Mouse (Mus musculus) liver, embryonic 16.5 days (tissue): ENCODE measurements around the gene Exoc6. TPM values are rescaled to one million over a fixed set of nuclear protein-coding genes. Genes with fewer than 3 reads are reported as not detected.
"Not testable (repeated sequence)": the region's sequence is repeated elsewhere in the genome, so short reads cannot be mapped to it uniquely, and the experiment has no call there.

Experiments used
- ATAC-seq: fragments of 200-750 bp; cut with Nextera tagmentation; 2 replicates; pipeline ENCODE4 v1.8.0; 2017; ENCODE audit warnings: low read depth, mild to moderate bottlenecking, moderate number of reproducible peaks, moderate library complexity
- H3K27ac ChIP-seq: fragments of 300-500 bp; sonication (generic); 2 replicates; pipeline ENCODE4 v1.5.1; 2014; ENCODE audit warnings: mild to moderate bottlenecking, low read length
- H3K27me3 ChIP-seq: fragments of 300-500 bp; sonication (generic); 2 replicates; pipeline ENCODE4 v1.6.1; 2014; ENCODE audit warnings: low read depth, low read length, mixed read lengths; ENCODE audit not compliant: control insufficient read depth, insufficient read depth
- H3K36me3 ChIP-seq: fragments of 300-500 bp; sonication (generic); 2 replicates; pipeline ENCODE4 v1.6.1; 2014; ENCODE audit warnings: mild to moderate bottlenecking; ENCODE audit not compliant: control insufficient read depth, insufficient read depth
- H3K4me1 ChIP-seq: fragments of 300-500 bp; sonication (generic); 2 replicates; pipeline ENCODE4 v1.6.1; 2014; ENCODE audit warnings: low read depth, low read length, mixed read lengths; ENCODE audit not compliant: control insufficient read depth
- H3K4me2 ChIP-seq: fragments of 300-500 bp; sonication (generic); 2 replicates; pipeline ENCODE4 v1.6.1; 2014; ENCODE audit warnings: low read depth, low read length, mixed read lengths
- H3K4me3 ChIP-seq: fragments of 300-500 bp; sonication (generic); 2 replicates; pipeline ENCODE4 v1.5.1; 2014; ENCODE audit warnings: low read depth, mild to moderate bottlenecking, low read length
- H3K9ac ChIP-seq: fragments of 300-500 bp; sonication (generic); 2 replicates; pipeline ENCODE4 v1.6.1; 2014; ENCODE audit warnings: low read depth, low read length
- H3K9me3 ChIP-seq: fragments of 300-500 bp; sonication (generic); replicated peaks from 2 replicates; pipeline ENCODE4 v1.6.1; 2016; ENCODE audit warnings: low read length; ENCODE audit not compliant: control insufficient read depth
- WGBS: fragments of 180-500 bp; shearing (Covaris S2); extraction: QIAGEN DNeasy Blood & Tissue Kit; methylation state at CpG from one replicate; pipeline ENCODE4 v1.1.7; 2014; ENCODE audit not compliant: insufficient replicate concordance; 5-methylcytosine and 5-hydroxymethylcytosine counted together
- polyA plus RNA-seq: library from polyadenylated mRNA; unstranded; fragments of >200 nt; fragmentation: Nextera tagmentation; extraction: Ambion mirVana; gene quantifications from 2 replicates; pipeline ENCODE4 v1.2.1, GENCODE M21; 2015

Exoc6 gene
- polyA plus RNA-seq, 1 experiment from 2014 or later: 25.7 TPM

- H3K27ac ChIP-seq: no peak overlapping the region
- H3K4me1 ChIP-seq: peaks cover 11% of the 10 kb centered on the region
- WGBS: 22% methylated on average over 4 of the region's 4 CpGs
- H3K27me3 ChIP-seq: no peaks in the 10 kb centered on the region
- H3K4me3 ChIP-seq: no peak overlapping the region
- H3K9me3 ChIP-seq: no peaks in the 10 kb centered on the region
- no peak for ATAC-seq
- no peaks in the 10 kb centered on the region for H3K36me3 ChIP-seq
- H3K9ac ChIP-seq: no peak overlapping the region
- H3K4me2 ChIP-seq: no peak overlapping the region
Observed at GRCm38 (mm10) chr19:37546776-37547175, 3.4 kb upstream of the Exoc6 start.

GRCm38 (mm10) chr19:37551040-37551566, 885 bp downstream of the Exoc6 start:
- H3K4me2 ChIP-seq: peak overlapping the region; percentile 79
- no peak for ATAC-seq
- H3K4me3 ChIP-seq: peak overlapping the region; percentile 91
- H3K27me3 ChIP-seq: no peaks in the 10 kb centered on the region
- H3K27ac ChIP-seq: peak overlapping the region; percentile 95
- H3K36me3 ChIP-seq: peaks cover 6% of the 10 kb centered on the region
- peak overlapping the region; percentile 92 for H3K9ac ChIP-seq
- H3K4me1 ChIP-seq: peaks cover 46% of the 10 kb centered on the region
- no peaks in the 10 kb centered on the region for H3K9me3 ChIP-seq
- WGBS: 4% methylated on average over 8 of the region's 8 CpGs

GRCm38 (mm10) chr19:37553376-37554265, 3.4 kb downstream of the Exoc6 start:
- H3K9me3 ChIP-seq: no peaks in the 10 kb centered on the region
- peak overlapping the region; percentile 5; the same call in 1 of the 2 replicates for H3K4me3 ChIP-seq
- peaks cover 6% of the 10 kb centered on the region for H3K36me3 ChIP-seq
- no peak overlapping the region for H3K9ac ChIP-seq
- H3K27ac ChIP-seq: peak overlapping the region; percentile 49
- ATAC-seq: no peak
- no peaks in the 10 kb centered on the region for H3K27me3 ChIP-seq
- peak overlapping the region; percentile 36 for H3K4me2 ChIP-seq
- 54% methylated on average over 11 of the region's 11 CpGs for WGBS
- H3K4me1 ChIP-seq: peaks cover 62% of the 10 kb centered on the region

- peaks cover 68% of the 10 kb centered on the region for H3K4me1 ChIP-seq
- not testable (repeated sequence) for H3K9ac ChIP-seq, ATAC-seq, H3K27me3 ChIP-seq, H3K36me3 ChIP-seq, H3K4me3 ChIP-seq, H3K27ac ChIP-seq, H3K9me3 ChIP-seq
- H3K4me2 ChIP-seq: peak overlapping the region; percentile 31
- WGBS: 75% methylated on average over 5 of the region's 5 CpGs
Observed at GRCm38 (mm10) chr19:37554266-37554650, 4.0 kb downstream of the Exoc6 start.

GRCm38 (mm10) chr19:37555863-37556566, 5.8 kb downstream of the Exoc6 start:
- H3K4me2 ChIP-seq: peak overlapping the region; percentile 73
- peak overlapping the region; percentile 36 for H3K9ac ChIP-seq
- peak; percentile 83 for ATAC-seq
- H3K27me3 ChIP-seq: no peaks in the 10 kb centered on the region
- no peaks in the 10 kb centered on the region for H3K9me3 ChIP-seq
- peak overlapping the region; percentile 42 for H3K4me3 ChIP-seq
- peaks cover 6% of the 10 kb centered on the region for H3K36me3 ChIP-seq
- peak overlapping the region; percentile 88 for H3K27ac ChIP-seq
- peaks cover 78% of the 10 kb centered on the region for H3K4me1 ChIP-seq
- 35% methylated on average over 6 of the region's 6 CpGs for WGBS

GRCm38 (mm10) chr19:37557898-37558297, 7.7 kb downstream of the Exoc6 start:
- no peak overlapping the region for H3K27ac ChIP-seq
- H3K4me2 ChIP-seq: 0 out of 2 replicates have a peak overlapping the region, but pooled peaks have one; percentile 11
- 28% methylated on average over 3 of the region's 3 CpGs for WGBS
- H3K4me1 ChIP-seq: peaks cover 79% of the 10 kb centered on the region
- H3K36me3 ChIP-seq: peaks cover 2% of the 10 kb centered on the region
- H3K9ac ChIP-seq: no peak overlapping the region
- H3K27me3 ChIP-seq: no peaks in the 10 kb centered on the region
- ATAC-seq: no peak
- H3K4me3 ChIP-seq: no peak overlapping the region
- H3K9me3 ChIP-seq: no peaks in the 10 kb centered on the region

- WGBS: 17% methylated on average over 9 of the region's 9 CpGs
- no peaks in the 10 kb centered on the region for H3K27me3 ChIP-seq
- ATAC-seq: no peak
- no peaks in the 10 kb centered on the region for H3K9me3 ChIP-seq
- H3K4me3 ChIP-seq: 0 out of 2 replicates have a peak overlapping the region, but pooled peaks have one; percentile 4
- peak overlapping the region; percentile 48 for H3K4me2 ChIP-seq
- peaks cover 66% of the 10 kb centered on the region for H3K4me1 ChIP-seq
- H3K9ac ChIP-seq: peak overlapping the region; percentile 49
- no peaks in the 10 kb centered on the region for H3K36me3 ChIP-seq
- H3K27ac ChIP-seq: peak overlapping the region; percentile 81
Observed at GRCm38 (mm10) chr19:37559286-37560079, 9.3 kb downstream of the Exoc6 start.

GRCm38 (mm10) chr19:37560080-37560427, 9.8 kb downstream of the Exoc6 start:
- ATAC-seq: no peak
- peak overlapping the region; percentile 49 for H3K9ac ChIP-seq

More at GRCm38 (mm10) chr19:37560080-37560427, 9.8 kb downstream of the Exoc6 start:
- H3K36me3 ChIP-seq: no peaks in the 10 kb centered on the region
- H3K27ac ChIP-seq: peak overlapping the region; percentile 81
- peak overlapping the region; percentile 48 for H3K4me2 ChIP-seq
- 19% methylated on average over 6 of the region's 6 CpGs for WGBS
- H3K27me3 ChIP-seq: no peaks in the 10 kb centered on the region
- H3K9me3 ChIP-seq: no peaks in the 10 kb centered on the region
- 0 out of 2 replicates have a peak overlapping the region, but pooled peaks have one; percentile 4 for H3K4me3 ChIP-seq
- peaks cover 64% of the 10 kb centered on the region for H3K4me1 ChIP-seq
